Mouse (Mus musculus): ENCODE measurements at regions not wholly inside any gene's neighbourhood (a gene's known extent, or its start where the extent isn't known, plus 50 kb on each side); places are given as distances from the start of the nearest gene placed in this dataset.

- H3K9me3 ChIP-seq = no peaks in the 10 kb centered on the region
- H3K9ac ChIP-seq = no peak overlapping the region
- H3K4me1 ChIP-seq (replicated peaks) = no peaks in the 10 kb centered on the region
- ATAC-seq (ENCODE audit: low FRiP score, low read depth) = no peak
- H3K27ac ChIP-seq (replicated peaks) = no peak overlapping the region
- H3K36me3 ChIP-seq = no peaks in the 10 kb centered on the region
- no peak overlapping the region for H3K4me3 ChIP-seq
- no peak overlapping the region for H3K4me2 ChIP-seq
- H3K27me3 ChIP-seq = no peaks in the 10 kb centered on the region
Observed at GRCm38 (mm10) chr8:102496698-102497097, 288.7 kb downstream of the Cdh11 start.

- Histone ChIP-seq H3K4me1 (replicated peaks) (no peaks in the 10 kb centered on the region), H3K4me3 (no peak overlapping the region), H3K36me3 (no peaks in the 10 kb centered on the region), H3K27me3 (no peaks in the 10 kb centered on the region), H3K4me2 (no peak overlapping the region), H3K27ac (replicated peaks) (no peak overlapping the region), H3K9me3 (no peaks in the 10 kb centered on the region), H3K9ac (no peak overlapping the region)
- 79% methylated on average over 1 of the region's 1 CpGs for WGBS
- no peak for ATAC-seq (ENCODE audit: low FRiP score, low read depth)
Observed at GRCm38 (mm10) chr8:102496021-102496420, 289.4 kb downstream of the Cdh11 start.

GRCm38 (mm10) chr8:102491015-102491414 lies 294.4 kb downstream of the Cdh11 start:
- no peaks in the 10 kb centered on the region for H3K27me3 ChIP-seq
- H3K4me2 ChIP-seq = no peak overlapping the region
- no peaks in the 10 kb centered on the region for H3K36me3 ChIP-seq
- no peak overlapping the region for H3K9ac ChIP-seq
- no peak overlapping the region for H3K4me3 ChIP-seq
- no peak overlapping the region for H3K27ac ChIP-seq (replicated peaks)
- no peaks in the 10 kb centered on the region for H3K4me1 ChIP-seq (replicated peaks)
- H3K9me3 ChIP-seq = no peaks in the 10 kb centered on the region
- ATAC-seq (ENCODE audit: low FRiP score, low read depth) = no peak

GRCm38 (mm10) chr8:102488284-102488683 lies 297.2 kb downstream of the Cdh11 start:
- Histone ChIP-seq H3K27me3 (no peaks in the 10 kb centered on the region), H3K4me2 (no peak overlapping the region), H3K9ac (no peak overlapping the region), H3K9me3 (no peaks in the 10 kb centered on the region), H3K36me3 (no peaks in the 10 kb centered on the region), H3K4me1 (replicated peaks) (no peaks in the 10 kb centered on the region), H3K27ac (replicated peaks) (no peak overlapping the region), H3K4me3 (no peak overlapping the region)
- 90% methylated on average over 1 of the region's 1 CpGs for WGBS
- no peak for ATAC-seq (ENCODE audit: low FRiP score, low read depth)

- Histone ChIP-seq H3K36me3 (no peaks in the 10 kb centered on the region), H3K9ac (no peak overlapping the region), H3K4me3 (no peak overlapping the region), H3K4me2 (no peak overlapping the region), H3K27ac (replicated peaks) (no peak overlapping the region), H3K27me3 (no peaks in the 10 kb centered on the region), H3K9me3 (no peaks in the 10 kb centered on the region), H3K4me1 (replicated peaks) (no peaks in the 10 kb centered on the region)
- 89% methylated on average over 6 of the region's 6 CpGs for WGBS
- no peak for ATAC-seq (ENCODE audit: low FRiP score, low read depth)
Observed at GRCm38 (mm10) chr8:102487796-102488195, 297.6 kb downstream of the Cdh11 start.

GRCm38 (mm10) chr8:102475166-102475802 lies 310.2 kb downstream of the Cdh11 start:
- Histone ChIP-seq H3K27ac (replicated peaks) (no peak overlapping the region), H3K4me2 (no peak overlapping the region), H3K4me3 (no peak overlapping the region), H3K9me3 (no peaks in the 10 kb centered on the region), H3K9ac (no peak overlapping the region), H3K27me3 (no peaks in the 10 kb centered on the region), H3K4me1 (replicated peaks) (no peaks in the 10 kb centered on the region), H3K36me3 (no peaks in the 10 kb centered on the region)
- 95% methylated on average over 12 of the region's 12 CpGs for WGBS
- ATAC-seq (ENCODE audit: low FRiP score, low read depth) = no peak

DNA sequence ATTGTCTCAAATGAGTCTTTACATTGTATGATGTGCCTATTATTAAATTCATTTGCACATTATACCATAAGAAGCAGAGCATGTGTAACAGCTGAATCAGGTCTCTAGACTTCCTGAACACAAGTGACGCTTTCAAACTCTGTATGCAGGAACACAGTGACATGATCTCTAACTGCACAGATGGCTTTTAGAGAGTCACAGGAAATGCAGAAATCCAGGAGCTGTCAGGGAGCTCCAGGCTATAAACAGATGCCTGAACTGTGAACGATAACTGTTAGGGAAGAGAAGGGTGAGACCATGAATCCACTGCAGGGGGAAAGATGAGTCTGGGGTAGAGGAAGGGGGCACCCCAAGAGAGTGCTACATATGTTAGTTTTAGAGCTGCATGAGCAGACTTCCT lies 311.2 kb downstream of the Cdh11 start:
- Histone ChIP-seq H3K4me3 (no peak overlapping the region), H3K9me3 (no peaks in the 10 kb centered on the region), H3K4me2 (no peak overlapping the region), H3K27ac (replicated peaks) (no peak overlapping the region), H3K27me3 (no peaks in the 10 kb centered on the region), H3K9ac (no peak overlapping the region), H3K36me3 (no peaks in the 10 kb centered on the region), H3K4me1 (replicated peaks) (no peaks in the 10 kb centered on the region)
- no peak for ATAC-seq (ENCODE audit: low FRiP score, low read depth)
- WGBS = 79% methylated on average over 2 of the region's 2 CpGs

- WGBS = 100% methylated on average over 1 of the region's 1 CpGs
- no peaks in the 10 kb centered on the region for H3K36me3 ChIP-seq
- H3K9ac ChIP-seq = no peak overlapping the region
- H3K4me2 ChIP-seq = no peak overlapping the region
- H3K4me3 ChIP-seq = no peak overlapping the region
- H3K27me3 ChIP-seq = no peaks in the 10 kb centered on the region
- H3K4me1 ChIP-seq (replicated peaks) = no peaks in the 10 kb centered on the region
- no peak overlapping the region for H3K27ac ChIP-seq (replicated peaks)
- H3K9me3 ChIP-seq = no peaks in the 10 kb centered on the region
- no peak for ATAC-seq (ENCODE audit: low FRiP score, low read depth)
Observed at GRCm38 (mm10) chr8:102471352-102471751, 314.1 kb downstream of the Cdh11 start.

DNA sequence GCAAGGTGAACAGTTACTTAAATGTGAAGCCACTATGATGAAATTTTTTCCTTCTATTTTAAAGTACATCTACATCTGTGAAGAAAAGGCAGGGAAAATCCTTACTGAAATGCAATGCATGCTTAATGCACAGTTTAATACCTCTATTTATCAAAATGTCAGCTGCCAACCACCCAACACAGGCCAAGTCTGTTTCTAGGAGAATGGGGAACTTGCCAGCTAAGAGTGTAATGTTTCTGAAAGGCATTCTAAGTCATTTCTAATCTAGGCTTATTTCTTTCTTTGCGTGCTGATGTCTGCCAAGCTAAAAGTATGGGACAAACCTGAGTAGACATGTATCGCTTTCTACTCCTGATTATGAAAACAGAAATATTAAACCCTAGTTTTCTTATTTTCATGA lies 322.8 kb downstream of the Cdh11 start:
- ATAC-seq (ENCODE audit: low FRiP score, low read depth) = no peak
- Histone ChIP-seq H3K4me3 (no peak overlapping the region), H3K9ac (no peak overlapping the region), H3K4me2 (no peak overlapping the region), H3K27ac (replicated peaks) (no peak overlapping the region), H3K27me3 (no peaks in the 10 kb centered on the region), H3K4me1 (replicated peaks) (no peaks in the 10 kb centered on the region), H3K36me3 (no peaks in the 10 kb centered on the region), H3K9me3 (no peaks in the 10 kb centered on the region)
- WGBS = 91% methylated on average over 2 of the region's 2 CpGs

- no peak for ATAC-seq (ENCODE audit: low FRiP score, low read depth)
- Histone ChIP-seq H3K4me2 (no peak overlapping the region), H3K9me3 (no peaks in the 10 kb centered on the region), H3K27ac (replicated peaks) (no peak overlapping the region), H3K36me3 (no peaks in the 10 kb centered on the region), H3K4me3 (no peak overlapping the region), H3K4me1 (replicated peaks) (no peaks in the 10 kb centered on the region), H3K27me3 (no peaks in the 10 kb centered on the region), H3K9ac (no peak overlapping the region)
- WGBS = 79% methylated on average over 4 of the region's 4 CpGs
Observed at GRCm38 (mm10) chr8:102443006-102443405, 342.4 kb downstream of the Cdh11 start.

- no peak overlapping the region for H3K9ac ChIP-seq
- H3K4me1 ChIP-seq (replicated peaks) = no peaks in the 10 kb centered on the region
- no peak overlapping the region for H3K27ac ChIP-seq (replicated peaks)
- no peak overlapping the region for H3K4me3 ChIP-seq
- no peak overlapping the region for H3K4me2 ChIP-seq
- H3K27me3 ChIP-seq = no peaks in the 10 kb centered on the region
- no peaks in the 10 kb centered on the region for H3K9me3 ChIP-seq
- ATAC-seq (ENCODE audit: low FRiP score, low read depth) = no peak
- WGBS = 47% methylated on average over 2 of the region's 2 CpGs
- H3K36me3 ChIP-seq = no peaks in the 10 kb centered on the region
Observed at GRCm38 (mm10) chr8:102421828-102422227, 363.6 kb downstream of the Cdh11 start.

DNA sequence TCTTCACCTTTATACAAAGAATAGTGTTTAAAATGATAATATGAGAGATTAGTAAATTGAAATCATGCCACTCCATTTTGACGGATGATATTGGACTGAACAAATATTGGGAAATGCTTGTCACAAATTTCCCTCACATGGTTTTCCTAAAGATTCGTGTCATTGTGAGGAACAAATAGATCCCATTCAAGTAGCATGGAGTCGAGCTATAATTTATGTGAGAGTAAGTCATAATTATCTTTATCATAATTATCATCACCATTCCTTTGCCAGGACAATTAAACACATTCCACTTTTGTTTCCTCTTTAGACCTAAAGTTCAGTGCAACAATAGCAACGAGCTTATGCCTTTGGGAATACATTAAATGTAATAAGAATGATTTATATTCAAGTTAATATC lies 370.5 kb downstream of the Cdh11 start:
- Histone ChIP-seq H3K27me3 (no peaks in the 10 kb centered on the region), H3K4me2 (no peak overlapping the region), H3K9ac (no peak overlapping the region), H3K4me1 (replicated peaks) (no peaks in the 10 kb centered on the region), H3K4me3 (no peak overlapping the region), H3K36me3 (no peaks in the 10 kb centered on the region), H3K9me3 (no peaks in the 10 kb centered on the region), H3K27ac (replicated peaks) (no peak overlapping the region)
- ATAC-seq (ENCODE audit: low FRiP score, low read depth) = no peak
- WGBS = 65% methylated on average over 4 of the region's 4 CpGs

DNA sequence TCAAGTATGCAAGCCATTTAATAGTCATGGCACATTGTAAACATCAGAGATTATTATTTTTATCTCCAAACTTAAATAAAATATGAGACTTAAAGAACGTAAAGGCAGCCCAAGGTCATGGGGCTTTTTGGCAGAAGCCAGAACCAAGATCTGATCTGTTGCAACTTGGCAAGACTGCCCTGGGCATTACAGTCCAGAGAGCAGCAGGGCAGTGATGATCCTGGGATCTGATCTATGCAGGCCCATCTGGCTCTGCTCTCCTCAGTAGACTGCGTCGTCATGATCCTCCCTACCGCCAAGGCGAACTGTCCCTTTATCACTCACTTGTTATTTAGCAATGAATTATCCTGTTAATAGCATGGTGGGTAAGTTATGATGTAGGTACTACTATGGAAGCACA lies 372.0 kb downstream of the Cdh11 start:
- H3K27me3 ChIP-seq = no peaks in the 10 kb centered on the region
- no peaks in the 10 kb centered on the region for H3K9me3 ChIP-seq
- H3K36me3 ChIP-seq = no peaks in the 10 kb centered on the region
- no peak overlapping the region for H3K27ac ChIP-seq (replicated peaks)
- ATAC-seq (ENCODE audit: low FRiP score, low read depth) = no peak
- H3K4me3 ChIP-seq = no peak overlapping the region
- 90% methylated on average over 5 of the region's 5 CpGs for WGBS
- H3K4me2 ChIP-seq = no peak overlapping the region
- no peak overlapping the region for H3K9ac ChIP-seq
- no peaks in the 10 kb centered on the region for H3K4me1 ChIP-seq (replicated peaks)
